Mouse (Mus musculus): Measurements from ENCODE around the gene Mllt11. TPM values are rescaled to one million over a fixed set of nuclear protein-coding genes. Genes with fewer than 3 reads are reported as not detected.
"Not testable (repeated sequence)": the region's sequence is repeated elsewhere in the genome, so short reads cannot be mapped to it uniquely, and the experiment has no call there.

Mllt11 gene
- polyA plus RNA-seq, 1 experiment from 2014 or later: 24.9 TPM

- 1% methylated on average over 64 of the region's 64 CpGs for WGBS
- H3K4me3 ChIP-seq: peak within 1 kb of the TSS; percentile 80
- ATAC-seq (ENCODE audit: insufficient number of reproducible peaks, insufficient read depth, low FRiP score, low TSS enrichment): peak; percentile 77
- peak within 1 kb of the TSS; percentile 95 for H3K27ac ChIP-seq
- no peaks in the 10 kb centered on the region for H3K27me3 ChIP-seq
- H3K36me3 ChIP-seq: peaks cover 35% of the 10 kb centered on the region
- H3K9me3 ChIP-seq: no peaks in the 10 kb centered on the region
- H3K4me2 ChIP-seq (replicated peaks): peak within 1 kb of the TSS; percentile 79
- peak within 1 kb of the TSS; percentile 92 for H3K9ac ChIP-seq
- peaks cover 33% of the 10 kb centered on the region for H3K4me1 ChIP-seq
Observed at GRCm38 (mm10) chr3:95228148-95228893, 3.6 kb downstream of the Mllt11 start, which contains the start of gene Cdc42se1. Cdc42se1 (plus strand) TSS chr3:95228732.

DNA sequence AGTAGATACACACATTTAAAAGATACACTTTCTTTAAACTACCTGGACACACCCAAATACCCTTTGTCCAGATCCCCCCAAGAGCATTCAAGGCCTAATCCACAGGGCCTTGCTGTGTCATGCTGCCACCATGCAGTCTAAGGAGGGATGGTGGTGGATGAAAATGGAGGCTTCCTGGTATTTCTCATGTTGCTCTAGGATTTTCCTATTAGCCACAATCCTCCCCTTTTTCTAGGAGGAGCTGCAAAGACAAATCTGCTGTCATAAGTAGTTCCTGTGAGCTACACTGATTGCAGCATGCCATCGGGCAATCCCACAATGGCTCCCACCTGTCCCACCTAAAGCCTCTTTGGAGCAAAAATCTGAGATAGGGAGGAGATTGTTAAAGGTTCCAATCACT lies 4.8 kb downstream of the Mllt11 start:
- no peaks in the 10 kb centered on the region for H3K9me3 ChIP-seq
- H3K9ac ChIP-seq: peak overlapping the region; percentile 92
- H3K4me1 ChIP-seq: peaks cover 33% of the 10 kb centered on the region
- peaks cover 34% of the 10 kb centered on the region for H3K36me3 ChIP-seq
- peak overlapping the region; percentile 64 for H3K27ac ChIP-seq
- H3K27me3 ChIP-seq: no peaks in the 10 kb centered on the region
- H3K4me2 ChIP-seq (replicated peaks): peak overlapping the region; percentile 79
- H3K4me3 ChIP-seq: peak overlapping the region; percentile 80
- WGBS: 7% methylated on average over 1 of the region's 1 CpGs
- ATAC-seq (ENCODE audit: insufficient number of reproducible peaks, insufficient read depth, low FRiP score, low TSS enrichment): no peak

- peaks cover 10% of the 10 kb centered on the region for H3K4me1 ChIP-seq
- no peak overlapping the region; the same call in 1 of the 2 replicates for H3K4me2 ChIP-seq (replicated peaks)
- no peak overlapping the region for H3K4me3 ChIP-seq
- no peak overlapping the region; the same call in 1 of the 2 replicates for H3K9ac ChIP-seq
- H3K9me3 ChIP-seq: no peaks in the 10 kb centered on the region
- H3K27me3 ChIP-seq: no peaks in the 10 kb centered on the region
- no peak overlapping the region for H3K27ac ChIP-seq
- peaks cover 39% of the 10 kb centered on the region for H3K36me3 ChIP-seq
- WGBS: 31% methylated on average over 6 of the region's 6 CpGs
- ATAC-seq (ENCODE audit: insufficient number of reproducible peaks, insufficient read depth, low FRiP score, low TSS enrichment): no peak
Observed at GRCm38 (mm10) chr3:95224295-95224694, 7.7 kb downstream of the Mllt11 start.

GRCm38 (mm10) chr3:95223041-95223440 lies 8.9 kb downstream of the Mllt11 start:
- H3K4me1 ChIP-seq: peaks cover 15% of the 10 kb centered on the region

GRCm38 (mm10) chr3:95218466-95219137 lies 13.4 kb downstream of the Mllt11 start:
- peak overlapping the region; percentile 72 for H3K4me3 ChIP-seq
- H3K36me3 ChIP-seq: peaks cover 35% of the 10 kb centered on the region
- H3K4me1 ChIP-seq: peaks cover 12% of the 10 kb centered on the region
- H3K4me2 ChIP-seq (replicated peaks): peak overlapping the region; percentile 63
- H3K9ac ChIP-seq: peak overlapping the region; percentile 92; the same call in 1 of the 2 replicates
- 76% methylated on average over 6 of the region's 6 CpGs for WGBS
- H3K9me3 ChIP-seq: no peaks in the 10 kb centered on the region
- peak overlapping the region; percentile 99 for H3K27ac ChIP-seq
- H3K27me3 ChIP-seq: no peaks in the 10 kb centered on the region
- no peak for ATAC-seq (ENCODE audit: insufficient number of reproducible peaks, insufficient read depth, low FRiP score, low TSS enrichment)

More at GRCm38 (mm10) chr3:95223041-95223440, 8.9 kb downstream of the Mllt11 start:
- Histone ChIP-seq H3K27me3 (no peaks in the 10 kb centered on the region), H3K36me3 (peaks cover 39% of the 10 kb centered on the region), H3K9me3 (no peaks in the 10 kb centered on the region), H3K4me3 (no peak overlapping the region), H3K4me2 (replicated peaks) (no peak overlapping the region), H3K9ac (no peak overlapping the region), H3K27ac (no peak overlapping the region)
- no peak for ATAC-seq (ENCODE audit: insufficient number of reproducible peaks, insufficient read depth, low FRiP score, low TSS enrichment)
- WGBS: 94% methylated on average over 2 of the region's 2 CpGs

- Histone ChIP-seq H3K4me3 (peak within 1 kb of the TSS; percentile 72), H3K27ac (peak within 1 kb of the TSS; percentile 99), H3K36me3 (peaks cover 26% of the 10 kb centered on the region), H3K4me2 (replicated peaks) (peak within 1 kb of the TSS; percentile 63), H3K4me1 (peaks cover 12% of the 10 kb centered on the region), H3K27me3 (no peaks in the 10 kb centered on the region), H3K9me3 (no peaks in the 10 kb centered on the region), H3K9ac (peak within 1 kb of the TSS; percentile 92)
- peak; percentile 93 for ATAC-seq (ENCODE audit: insufficient number of reproducible peaks, insufficient read depth, low FRiP score, low TSS enrichment)
- under 1% methylated on average over 56 of the region's 56 CpGs for WGBS
Observed at GRCm38 (mm10) chr3:95217255-95218134, 14.5 kb downstream of the Mllt11 start, which contains the start of gene Gabpb2. Gabpb2 (minus strand) TSS chr3:95217916.

DNA sequence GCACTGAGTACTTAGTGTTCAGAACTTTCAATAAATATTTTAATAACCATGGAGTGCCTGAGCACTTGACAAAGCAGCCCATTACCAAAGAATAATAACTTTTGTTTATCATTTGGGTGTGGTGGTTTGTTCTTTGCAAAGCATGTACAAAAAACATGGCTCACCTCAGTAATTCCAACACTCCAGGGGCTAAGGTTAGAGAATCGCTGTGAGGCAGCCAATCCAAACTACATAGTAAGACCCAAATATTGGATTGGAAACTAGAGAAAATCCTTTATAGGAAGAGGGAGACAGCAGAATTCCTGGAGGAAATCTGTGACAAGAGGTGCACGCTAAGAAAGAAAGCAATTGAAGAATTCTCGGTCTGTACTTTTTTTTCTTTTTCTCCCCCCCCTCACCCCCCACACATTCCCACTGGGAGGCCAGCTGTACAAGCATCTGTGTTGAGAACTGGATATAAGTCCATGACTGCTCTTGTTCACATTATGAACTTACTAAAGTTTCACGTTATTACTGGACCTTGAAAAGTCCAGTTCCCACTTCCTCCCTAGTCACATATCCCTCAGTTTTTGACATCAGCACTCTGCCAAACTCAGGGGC lies 15.2 kb downstream of the Mllt11 start:
- peaks cover 26% of the 10 kb centered on the region for H3K36me3 ChIP-seq
- H3K9ac ChIP-seq: peak overlapping the region; percentile 92
- no peaks in the 10 kb centered on the region for H3K27me3 ChIP-seq
- peak overlapping the region; percentile 72 for H3K4me3 ChIP-seq
- peaks cover 12% of the 10 kb centered on the region for H3K4me1 ChIP-seq
- 15% methylated on average over 4 of the region's 4 CpGs for WGBS
- peak overlapping the region; percentile 99 for H3K27ac ChIP-seq
- no peak for ATAC-seq (ENCODE audit: insufficient number of reproducible peaks, insufficient read depth, low FRiP score, low TSS enrichment)
- H3K4me2 ChIP-seq (replicated peaks): peak overlapping the region; percentile 63
- no peaks in the 10 kb centered on the region for H3K9me3 ChIP-seq

DNA sequence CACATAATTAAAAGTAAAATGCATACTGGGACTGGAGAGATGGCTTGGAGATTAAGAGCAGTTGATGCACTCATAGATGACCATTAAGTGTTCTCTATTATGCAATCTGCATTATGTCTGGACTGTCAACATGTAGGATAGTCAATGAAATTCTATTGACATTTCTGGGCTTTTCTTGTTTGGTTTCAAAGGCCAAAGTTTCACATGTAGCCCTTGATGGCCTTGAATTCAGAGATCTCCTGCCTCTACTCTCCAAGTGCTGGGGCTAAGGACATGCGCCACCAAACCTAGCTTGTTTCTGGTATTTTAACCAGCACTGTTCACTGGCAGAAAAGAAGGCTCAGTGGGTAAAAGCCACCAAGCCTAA lies 18.4 kb downstream of the Mllt11 start:
- H3K36me3 ChIP-seq: peaks cover 19% of the 10 kb centered on the region
- H3K4me1 ChIP-seq: peaks cover 12% of the 10 kb centered on the region
- H3K9ac ChIP-seq: no peak overlapping the region

GRCm38 (mm10) chr3:95212889-95213608 lies 18.9 kb downstream of the Mllt11 start:
- not testable (repeated sequence) for H3K27ac ChIP-seq; H3K9ac ChIP-seq; H3K4me1 ChIP-seq; ATAC-seq (ENCODE audit: insufficient number of reproducible peaks, insufficient read depth, low FRiP score, low TSS enrichment); H3K4me2 ChIP-seq (replicated peaks); H3K4me3 ChIP-seq; H3K27me3 ChIP-seq; H3K9me3 ChIP-seq
- 92% methylated on average over 7 of the region's 10 CpGs for WGBS
- peaks cover 24% of the 10 kb centered on the region for H3K36me3 ChIP-seq

More for the DNA sequence above, 18.4 kb downstream of the Mllt11 start:
- no peak overlapping the region for H3K4me2 ChIP-seq (replicated peaks)
- ATAC-seq (ENCODE audit: insufficient number of reproducible peaks, insufficient read depth, low FRiP score, low TSS enrichment): no peak
- no peaks in the 10 kb centered on the region for H3K9me3 ChIP-seq
- H3K27me3 ChIP-seq: no peaks in the 10 kb centered on the region
- H3K27ac ChIP-seq: no peak overlapping the region
- H3K4me3 ChIP-seq: no peak overlapping the region
- 93% methylated on average over 1 of the region's 1 CpGs for WGBS

DNA sequence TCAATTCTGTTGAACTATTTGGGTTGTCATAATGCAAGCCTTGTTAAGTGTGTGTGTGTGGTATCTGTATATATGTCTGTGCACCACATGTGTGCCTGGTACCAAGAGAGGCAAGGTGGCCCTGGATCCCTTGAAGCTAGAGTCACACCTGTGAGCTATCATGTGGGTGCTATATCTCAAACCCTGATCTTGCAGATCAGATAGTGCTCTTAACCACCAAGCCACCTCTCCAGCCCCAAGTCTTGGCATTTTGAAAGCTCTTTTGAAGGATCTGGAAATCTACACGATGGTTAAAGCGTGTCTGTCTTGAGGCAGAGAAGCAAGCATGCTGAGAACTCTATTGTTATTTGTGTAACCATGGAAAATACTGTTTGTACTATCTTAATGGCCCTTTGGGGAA lies 21.4 kb downstream of the Mllt11 start:
- H3K4me1 ChIP-seq: no peaks in the 10 kb centered on the region
- no peak overlapping the region for H3K27ac ChIP-seq
- no peaks in the 10 kb centered on the region for H3K9me3 ChIP-seq
- H3K27me3 ChIP-seq: no peaks in the 10 kb centered on the region
- H3K4me2 ChIP-seq (replicated peaks): no peak overlapping the region
- peaks cover 36% of the 10 kb centered on the region for H3K36me3 ChIP-seq
- no peak overlapping the region for H3K4me3 ChIP-seq
- 79% methylated on average over 2 of the region's 2 CpGs for WGBS
- H3K9ac ChIP-seq: no peak overlapping the region
- ATAC-seq (ENCODE audit: insufficient number of reproducible peaks, insufficient read depth, low FRiP score, low TSS enrichment): no peak
